Mouse (Mus musculus): ENCODE results near the gene Ppp1r3c. TPM values are rescaled to one million over a fixed set of nuclear protein-coding genes. Genes with fewer than 3 reads are reported as not detected.
"Not testable (repeated sequence)": the region's sequence is repeated elsewhere in the genome, so short reads cannot be mapped to it uniquely, and the experiment has no call there.

Ppp1r3c gene
- 2.1 TPM in 2 replicates for polyA plus RNA-seq (2015; fragmentation: Nextera tagmentation; extraction: Ambion mirVana)

- no peak for DNase-seq (ENCODE audit: low spot score)
Observed at GRCm38 (mm10) chr19:36736537-36736936, at the start of gene Ppp1r3c. Gene Ppp1r3c (minus strand): TSS chr19:36736653.

- DNase-seq (ENCODE audit: low spot score): no peak
Observed at GRCm38 (mm10) chr19:36783179-36783578, 46.7 kb upstream of the Ppp1r3c start.

- DNase-seq (ENCODE audit: low spot score): no peak
Observed at GRCm38 (mm10) chr19:36782591-36782990, 46.1 kb upstream of the Ppp1r3c start.

GRCm38 (mm10) chr19:36781996-36782395 lies 45.5 kb upstream of the Ppp1r3c start:
- no peak for DNase-seq (ENCODE audit: low spot score)

GRCm38 (mm10) chr19:36780375-36780774 lies 43.9 kb upstream of the Ppp1r3c start:
- DNase-seq (ENCODE audit: low spot score): no peak

GRCm38 (mm10) chr19:36779765-36780164 lies 43.3 kb upstream of the Ppp1r3c start:
- no peak for DNase-seq (ENCODE audit: low spot score)

- DNase-seq (ENCODE audit: low spot score): no peak
Observed at GRCm38 (mm10) chr19:36775531-36775930, 39.1 kb upstream of the Ppp1r3c start.

- no peak for DNase-seq (ENCODE audit: low spot score)
Observed at GRCm38 (mm10) chr19:36773716-36774459, 37.4 kb upstream of the Ppp1r3c start.

- no peak for DNase-seq (ENCODE audit: low spot score)
Observed at GRCm38 (mm10) chr19:36768084-36768483, 31.6 kb upstream of the Ppp1r3c start.

GRCm38 (mm10) chr19:36764451-36764850 lies 28.0 kb upstream of the Ppp1r3c start:
- DNase-seq (ENCODE audit: low spot score): no peak

- no peak for DNase-seq (ENCODE audit: low spot score)
Observed at GRCm38 (mm10) chr19:36748996-36749395, 12.5 kb upstream of the Ppp1r3c start.

GRCm38 (mm10) chr19:36742331-36742730 lies 5.9 kb upstream of the Ppp1r3c start:
- DNase-seq (ENCODE audit: low spot score): no peak

GRCm38 (mm10) chr19:36739566-36740211 lies 3.2 kb upstream of the Ppp1r3c start:
- DNase-seq (ENCODE audit: low spot score): no peak

GRCm38 (mm10) chr19:36738009-36738408 lies 1.6 kb upstream of the Ppp1r3c start:
- DNase-seq (ENCODE audit: low spot score): no peak

GRCm38 (mm10) chr19:36737087-36737486 lies 634 bp upstream of the Ppp1r3c start:
- DNase-seq (ENCODE audit: low spot score): no peak

GRCm38 (mm10) chr19:36734308-36735038 lies 2.0 kb downstream of the Ppp1r3c start:
- no peak for DNase-seq (ENCODE audit: low spot score)

GRCm38 (mm10) chr19:36733191-36733943 lies 3.1 kb downstream of the Ppp1r3c start:
- no peak for DNase-seq (ENCODE audit: low spot score)

GRCm38 (mm10) chr19:36731310-36731709 lies 5.1 kb downstream of the Ppp1r3c start:
- DNase-seq (ENCODE audit: low spot score): no peak

GRCm38 (mm10) chr19:36730414-36730813 lies 6.0 kb downstream of the Ppp1r3c start:
- DNase-seq (ENCODE audit: low spot score): not testable (repeated sequence)

- no peak for DNase-seq (ENCODE audit: low spot score)
Observed at GRCm38 (mm10) chr19:36728741-36729460, 7.6 kb downstream of the Ppp1r3c start.

- no peak for DNase-seq (ENCODE audit: low spot score)
Observed at GRCm38 (mm10) chr19:36724970-36725369, 11.5 kb downstream of the Ppp1r3c start.

Data from thymus, postnatal 0 days (tissue).